Mouse (Mus musculus) bone marrow, adult 2 months (tissue): Measurements from ENCODE around the gene Mpeg1. TPM values are rescaled to one million over a fixed set of nuclear protein-coding genes. Genes with fewer than 3 reads are reported as not detected.

ENCODE experiments used
- H3K27ac ChIP-seq: fragments of 200-500 bp; 2 replicates; pipeline ENCODE4 v1.5.1; 2012; ENCODE audit warnings: low read depth, mild to moderate bottlenecking, control low read depth, inconsistent platforms, low read length; ENCODE audit not compliant: control insufficient read depth, poor library complexity, insufficient read depth
- H3K4me1 ChIP-seq: fragments of 200-500 bp; 2 replicates; pipeline ENCODE4 v1.6.1; 2011; ENCODE audit warnings: low read length; ENCODE audit not compliant: control insufficient read depth, insufficient read depth
- H3K4me3 ChIP-seq: fragments of 200-500 bp; replicated peaks from 2 replicates; pipeline ENCODE3; 2011; ENCODE audit warnings: mild to moderate bottlenecking, low read depth, low read length, control low read depth; ENCODE audit not compliant: control insufficient read depth
- CTCF ChIP-seq: fragments of 200-500 bp; IDR thresholded peaks from 2 replicates; pipeline ENCODE4 v1.5.1; 2011; ENCODE audit warnings: low read length, control low read depth; ENCODE audit not compliant: control insufficient read depth, insufficient read depth
- POLR2A ChIP-seq: fragments of 200-500 bp; IDR thresholded peaks from 2 replicates; pipeline ENCODE4 v1.6.1; 2011; ENCODE audit warnings: low read depth, mild to moderate bottlenecking, control low read depth, low read length, borderline replicate concordance; ENCODE audit not compliant: control insufficient read depth
- WGBS: fragments of 180-500 bp; shearing (Covaris S2); methylation state at CpG from one replicate; pipeline ENCODE4 v1.1.7; 2018; 5-methylcytosine and 5-hydroxymethylcytosine counted together
- polyA plus RNA-seq: library from polyadenylated mRNA; stranded (reverse); fragments of >200 nt; gene quantifications from 2 replicates; pipeline ENCODE4 v1.2.4, GENCODE M21; 2011; ENCODE audit warnings: low replicate concordance; ENCODE audit not compliant: missing spikeins, insufficient read depth, insufficient read length

Gene Mpeg1
- polyA plus RNA-seq, 1 experiment, result 54.7 TPM

DNA sequence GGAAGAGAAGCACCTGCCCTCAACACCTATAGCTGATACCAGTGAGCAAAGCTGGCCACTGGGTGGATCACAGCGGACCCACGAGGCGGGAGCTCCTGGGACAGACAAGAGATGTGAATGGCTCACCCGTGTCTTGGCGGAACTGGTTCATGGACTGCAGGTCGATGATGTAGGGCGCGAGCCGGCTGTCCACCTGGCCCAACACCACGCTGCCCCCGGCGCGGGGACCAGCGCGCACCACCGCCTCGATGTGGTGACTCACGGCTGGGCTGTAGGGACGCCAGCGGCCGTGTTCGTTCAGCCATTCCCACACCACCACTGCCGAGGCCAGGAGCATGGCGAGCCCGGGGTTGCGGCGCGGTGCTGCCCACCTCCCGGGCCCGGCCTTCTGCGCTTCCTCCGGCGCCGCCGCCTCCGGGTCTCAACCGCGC lies 40.3 kb downstream of the Mpeg1 start:
- Histone ChIP-seq H3K4me3 (peak overlapping the region; percentile 91), H3K27ac (peak overlapping the region; percentile 83), H3K4me1 (no peaks in the 10 kb centered on the region)
- no peak for TF ChIP-seq POLR2A
- TF ChIP-seq CTCF, result no peak
- 1% methylated on average over 38 of the region's 38 CpGs for WGBS

DNA sequence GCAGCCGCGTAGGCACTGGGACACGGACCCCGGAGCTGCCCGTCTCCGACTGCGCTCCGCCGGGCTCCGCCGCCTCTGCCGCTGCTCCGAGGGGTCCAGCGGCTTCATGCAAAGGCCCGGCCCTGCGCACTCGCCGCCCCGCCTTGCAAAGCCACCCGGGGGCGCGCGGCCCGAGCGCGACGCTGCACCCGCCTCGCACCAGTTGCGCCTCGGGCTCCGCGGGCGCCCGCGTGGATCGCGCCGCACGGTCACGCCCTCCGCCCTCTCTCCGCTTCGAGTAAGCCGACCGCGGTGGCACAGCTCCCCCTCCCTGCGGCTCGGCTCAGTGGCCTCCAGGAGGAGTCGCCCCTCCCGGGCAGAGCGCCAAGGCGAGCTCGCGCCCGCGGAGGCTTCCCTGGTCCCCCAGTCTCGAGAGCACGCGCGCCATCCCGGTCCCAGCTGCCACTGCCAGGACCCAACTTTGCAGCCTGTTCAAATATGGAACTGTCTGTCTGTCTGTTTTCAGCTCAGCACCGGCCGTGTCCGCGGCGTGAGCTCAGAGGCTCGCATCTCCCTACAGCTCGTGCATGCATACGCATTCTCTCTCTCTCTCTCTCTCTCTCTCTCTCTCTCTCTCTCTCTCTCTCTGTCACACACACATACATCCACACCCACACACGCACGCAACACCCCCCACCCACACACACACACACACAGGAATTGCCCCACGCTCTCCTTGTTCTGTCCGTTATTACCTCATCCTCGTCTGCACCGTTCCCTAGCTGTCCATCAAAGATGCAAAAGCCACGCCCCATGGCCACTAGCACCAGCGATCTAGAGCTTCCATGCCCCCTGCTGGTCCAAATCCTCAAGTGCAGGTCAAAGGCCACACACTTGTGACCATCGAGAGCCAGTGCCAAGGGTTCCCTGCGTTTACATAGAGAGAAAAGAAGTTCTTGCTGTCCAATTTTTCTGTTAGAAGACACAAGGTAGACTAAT lies 41.1 kb downstream of the Mpeg1 start, which contains the start of gene Dtx4:
TSS of gene Dtx4 (minus strand) at position 85 of the 978 bp plus-strand sequence.
- Histone ChIP-seq H3K4me1 (no peaks in the 10 kb centered on the region), H3K27ac (peak within 1 kb of the TSS; percentile 83), H3K4me3 (peak within 1 kb of the TSS; percentile 91)
- TF ChIP-seq POLR2A (peak; percentile 41; the same call in 1 of the 2 replicates), CTCF (peak; percentile 98)
- WGBS, result under 1% methylated on average over 80 of the region's 80 CpGs

DNA sequence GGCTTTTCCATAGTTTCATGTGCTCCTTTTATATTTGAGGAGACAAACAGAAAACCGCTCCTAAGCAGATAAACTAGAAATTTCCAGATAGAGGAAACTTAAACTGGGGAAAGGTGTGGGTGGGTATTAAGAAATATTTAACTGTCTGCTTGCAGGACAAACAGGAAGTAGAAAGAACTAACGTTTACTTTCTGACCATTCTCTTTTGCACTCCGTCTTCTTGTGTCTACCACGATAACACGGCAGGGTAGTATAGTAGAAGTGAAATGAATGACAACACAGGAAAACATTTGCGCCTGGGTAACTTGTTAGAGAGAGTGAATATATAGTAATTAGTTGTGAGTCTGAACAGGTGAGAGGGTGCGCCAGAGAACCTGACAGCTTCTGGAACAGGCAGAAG lies 42.2 kb downstream of the Mpeg1 start:
- TF ChIP-seq CTCF (no peak), POLR2A (no peak)
- Histone ChIP-seq H3K4me3 (no peak overlapping the region), H3K4me1 (no peaks in the 10 kb centered on the region), H3K27ac (no peak overlapping the region)
- 47% methylated on average over 7 of the region's 7 CpGs for WGBS

DNA sequence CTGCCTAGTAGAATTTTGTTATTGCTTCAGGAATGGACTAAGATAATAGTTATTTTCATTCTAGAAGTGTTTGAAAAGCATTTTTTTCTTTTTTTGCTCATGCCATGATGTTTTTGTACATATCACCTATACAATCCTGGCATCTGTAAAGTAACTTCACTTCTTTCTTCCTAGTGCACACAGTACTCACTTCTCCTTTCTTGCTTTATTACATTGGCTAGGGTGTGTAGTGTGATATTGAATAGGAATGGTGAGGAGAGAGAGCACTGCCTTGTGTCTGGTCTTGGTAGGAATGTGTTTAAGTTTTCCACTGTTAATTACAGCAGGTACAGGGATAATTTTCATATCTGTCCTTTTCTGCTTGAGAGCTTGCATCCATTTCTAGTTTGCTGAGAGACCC lies 54.0 kb downstream of the Mpeg1 start:
- TF ChIP-seq POLR2A, result no peak
- TF ChIP-seq CTCF, result no peak
- Histone ChIP-seq H3K27ac (no peak overlapping the region), H3K4me3 (no peak overlapping the region)

More for the DNA sequence above, 54.0 kb downstream of the Mpeg1 start:
- H3K4me1 ChIP-seq, result no peaks in the 10 kb centered on the region; the same call in 1 of the 2 replicates

Other genes with a start within 250 kb of the Mpeg1 start
- not detected in 2 replicates for gene Olfr1432, start 228.2 kb upstream of the Mpeg1 start, polyA plus RNA-seq
- not detected in 2 replicates for gene Olfr262, start 219.1 kb upstream of the Mpeg1 start, polyA plus RNA-seq
- not detected in 2 replicates for gene Olfr235, start 199.7 kb upstream of the Mpeg1 start, polyA plus RNA-seq
- gene Olfr1434, start 180.9 kb upstream of the Mpeg1 start, polyA plus RNA-seq, result not detected in 2 replicates
- not detected in 2 replicates for gene Olfr1436, start 161.6 kb upstream of the Mpeg1 start, polyA plus RNA-seq
- not detected in 2 replicates for gene Olfr1437, start 135.7 kb upstream of the Mpeg1 start, polyA plus RNA-seq
- gene Olfr1438-ps1, start 124.9 kb upstream of the Mpeg1 start, polyA plus RNA-seq, result not detected in 2 replicates
- gene Olfr1440, start 73.5 kb upstream of the Mpeg1 start, polyA plus RNA-seq, result 0.70 and 1.5 TPM in 2 replicates
- gene Olfr1441, start 43.3 kb upstream of the Mpeg1 start, polyA plus RNA-seq, result not detected in 2 replicates
- gene Pfpl, start 32.9 kb upstream of the Mpeg1 start, polyA plus RNA-seq, result not detected in 2 replicates
- 2.3 and 6.7 TPM in 2 replicates for gene Dtx4, start 40.7 kb downstream of the Mpeg1 start, polyA plus RNA-seq
- 42.1 and 61.9 TPM in 2 replicates for gene Fam111a, start 85.0 kb downstream of the Mpeg1 start, polyA plus RNA-seq
- gene Gm4952, start 139.2 kb downstream of the Mpeg1 start, polyA plus RNA-seq, result 1.3 TPM in 1 of 2 replicates, not detected in the other
- gene Glyat, start 172.5 kb downstream of the Mpeg1 start, polyA plus RNA-seq, result 0.45 and 2.5 TPM in 2 replicates
- not detected in 2 replicates for gene Olfr1442, start 209.7 kb downstream of the Mpeg1 start, polyA plus RNA-seq
- not detected in 2 replicates for gene Olfr1443, start 217.3 kb downstream of the Mpeg1 start, polyA plus RNA-seq
- 9.3 TPM in 1 of 2 replicates, not detected in the other for gene Keg1, start 235.0 kb downstream of the Mpeg1 start, polyA plus RNA-seq